Mouse (Mus musculus) embryonic fibroblast, embryonic 13.5 days (primary cell): Measurements from ENCODE around the gene Cep57.

Source experiments
- CTCF ChIP-seq: IDR thresholded peaks from 2 replicates; pipeline ENCODE4 v1.5.1; 2011; ENCODE audit warnings: mild to moderate bottlenecking, control low read depth, low read length, moderate library complexity, borderline replicate concordance; ENCODE audit not compliant: insufficient read depth
- POLR2A ChIP-seq: IDR thresholded peaks from 2 replicates; pipeline ENCODE4 v1.6.1; 2011; ENCODE audit warnings: low read depth, mild to moderate bottlenecking, control low read depth, low read length, moderate library complexity

GRCm38 (mm10) chr9:13847591-13847990, 20.7 kb upstream of the Cep57 start:
- TF ChIP-seq CTCF (no peak), POLR2A (no peak)
